Mouse (Mus musculus): ENCODE results near the gene Znrd1. TPM values are rescaled to one million over a fixed set of nuclear protein-coding genes. Genes with fewer than 3 reads are reported as not detected.
A peak's percentile ranks its signal among the peaks of the same experiment; 100 is the strongest.

Znrd1 gene
- polyA plus RNA-seq, 1 experiment: 79.6 TPM

DNA sequence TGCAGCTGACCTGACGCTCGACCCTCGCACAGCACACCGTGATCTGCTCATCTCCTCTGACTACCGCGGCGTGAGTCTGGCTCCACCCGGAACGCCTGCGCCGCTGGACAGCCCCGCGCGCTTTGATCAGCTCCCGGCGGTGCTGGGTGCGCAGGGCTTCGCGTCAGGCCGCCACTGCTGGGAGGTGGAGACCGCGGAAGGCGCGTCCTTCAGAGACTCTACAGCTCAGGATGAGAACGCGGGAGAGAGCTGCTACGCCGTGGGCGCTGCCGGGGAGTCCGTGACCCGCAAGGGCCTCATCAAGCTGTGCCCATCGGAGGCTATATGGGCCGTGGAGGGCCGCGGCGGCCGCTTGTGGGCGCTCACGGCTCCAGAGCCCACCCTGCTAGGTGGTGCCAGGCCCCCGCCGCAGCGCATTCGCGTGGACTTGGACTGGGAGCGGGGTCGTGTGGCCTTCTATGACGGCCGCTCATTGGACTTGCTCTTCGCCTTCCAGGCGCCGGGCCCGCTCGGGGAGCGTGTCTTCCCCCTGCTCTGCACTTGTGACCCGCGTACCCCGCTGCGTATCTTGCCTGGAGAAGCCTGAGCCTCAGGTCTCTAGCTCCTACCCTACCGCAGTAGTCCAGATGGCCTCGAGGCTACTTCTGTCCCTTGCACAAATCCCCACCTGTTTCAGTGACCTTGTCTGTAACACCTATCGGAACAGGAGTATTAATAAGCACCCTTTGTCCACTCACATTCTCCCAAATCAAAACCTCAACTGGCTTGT lies 11.1 kb downstream of the Znrd1 start:
- no peaks in the 10 kb centered on the region for H3K9me3 ChIP-seq (replicated peaks; ENCODE audit: control insufficient read depth, insufficient read depth, low read length, poor library complexity, severe bottlenecking)

DNA sequence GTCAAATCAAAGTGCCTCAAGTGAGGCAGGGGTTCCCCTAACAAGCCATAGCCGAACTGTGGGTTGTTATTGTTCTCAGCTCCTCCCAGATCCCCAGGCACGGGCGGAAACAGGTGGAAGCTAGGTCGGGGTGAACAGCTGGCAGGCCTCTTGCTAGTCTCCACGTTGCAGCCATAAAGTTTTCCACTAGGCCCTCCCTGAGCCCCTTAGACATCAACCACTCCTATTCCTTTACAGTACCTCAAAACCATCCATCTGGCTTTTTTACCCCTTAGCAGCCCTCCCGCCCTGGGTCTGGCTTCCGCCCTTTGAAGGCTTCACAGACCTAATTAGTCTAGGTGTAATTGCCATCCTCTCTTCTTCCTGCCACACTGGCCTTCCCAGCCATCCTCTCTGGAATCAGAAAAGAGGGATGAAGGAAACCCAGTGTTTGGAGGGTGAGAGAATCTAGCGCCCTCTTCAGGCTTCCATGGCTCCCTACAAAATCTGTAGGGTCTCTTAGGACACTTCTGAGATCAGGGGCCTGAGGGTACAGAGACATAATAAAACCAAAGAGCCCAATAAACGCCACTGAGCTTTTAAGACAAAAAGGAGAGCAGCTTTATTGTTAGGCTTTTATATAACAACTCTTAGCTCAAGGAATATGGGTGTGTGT lies 14.1 kb downstream of the Znrd1 start:
- Histone ChIP-seq H3K4me3 (ENCODE audit: low read depth, low read length) (no peak overlapping the region), H3K9me3 (replicated peaks; ENCODE audit: control insufficient read depth, insufficient read depth, low read length, poor library complexity, severe bottlenecking) (no peaks in the 10 kb centered on the region), H3K36me3 (ENCODE audit: control insufficient read depth, insufficient read depth, low read length, poor library complexity, severe bottlenecking) (peaks cover 6% of the 10 kb centered on the region), H3K27ac (ENCODE audit: insufficient read depth, low read length) (0 out of 2 replicates have a peak overlapping the region, but pooled peaks have one; percentile 5), H3K27me3 (ENCODE audit: control insufficient read depth, insufficient read depth, low read length, poor library complexity, severe bottlenecking) (no peaks in the 10 kb centered on the region), H3K4me1 (ENCODE audit: control insufficient read depth, insufficient read depth, low read length) (peaks cover 2% of the 10 kb centered on the region), H3K9ac (ENCODE audit: low read depth, poor library complexity, severe bottlenecking) (peak overlapping the region; percentile 60; the same call in 1 of the 2 replicates)
- TF ChIP-seq EP300 (IDR thresholded peaks at IDR 0.05; ENCODE audit: insufficient read depth, low read depth, low read length) (no peak), POLR2A (IDR thresholded peaks at IDR 0.05; ENCODE audit: insufficient read depth, low read length) (no peak), CTCF (IDR thresholded peaks at IDR 0.05; ENCODE audit: low read depth, low read length) (no peak)

More for the DNA sequence above, 11.1 kb downstream of the Znrd1 start:
- H3K9ac ChIP-seq (ENCODE audit: low read depth, poor library complexity, severe bottlenecking): peak overlapping the region; percentile 83
- peaks cover 2% of the 10 kb centered on the region for H3K4me1 ChIP-seq (ENCODE audit: control insufficient read depth, insufficient read depth, low read length)
- peak; percentile 19 for TF ChIP-seq CTCF (IDR thresholded peaks at IDR 0.05; ENCODE audit: low read depth, low read length)
- peak; percentile 6 for TF ChIP-seq POLR2A (IDR thresholded peaks at IDR 0.05; ENCODE audit: insufficient read depth, low read length)
- TF ChIP-seq EP300 (IDR thresholded peaks at IDR 0.05; ENCODE audit: insufficient read depth, low read depth, low read length): 0 out of 2 replicates have a peak, but pooled peaks have one; percentile 16
- H3K27ac ChIP-seq (ENCODE audit: insufficient read depth, low read length): peak overlapping the region; percentile 71; the same call in 1 of the 2 replicates
- H3K4me3 ChIP-seq (ENCODE audit: low read depth, low read length): peak overlapping the region; percentile 87
- peaks cover 12% of the 10 kb centered on the region for H3K36me3 ChIP-seq (ENCODE audit: control insufficient read depth, insufficient read depth, low read length, poor library complexity, severe bottlenecking)
- no peaks in the 10 kb centered on the region for H3K27me3 ChIP-seq (ENCODE audit: control insufficient read depth, insufficient read depth, low read length, poor library complexity, severe bottlenecking)

DNA sequence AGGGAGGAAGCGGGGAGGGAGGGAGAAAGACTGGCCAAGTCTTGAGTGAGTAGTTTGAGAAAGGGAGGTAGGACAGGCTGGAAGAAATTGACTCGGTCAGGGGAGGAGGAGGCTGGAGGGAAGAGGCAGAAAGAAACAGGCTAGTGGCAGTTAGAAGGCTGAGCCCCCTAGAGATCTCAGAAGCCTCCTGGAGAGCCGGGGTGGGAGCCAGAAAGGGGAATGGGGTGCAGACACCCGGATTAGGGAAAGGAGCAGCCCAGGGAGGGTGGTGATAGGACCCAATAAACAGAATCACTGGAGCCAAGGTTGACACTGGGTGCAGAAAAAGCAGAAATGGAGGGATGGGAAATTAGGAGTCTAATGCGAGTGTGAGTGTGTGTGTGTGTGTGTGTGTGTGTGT lies 14.7 kb downstream of the Znrd1 start:
- TF ChIP-seq CTCF (IDR thresholded peaks at IDR 0.05; ENCODE audit: low read depth, low read length) (no peak), EP300 (IDR thresholded peaks at IDR 0.05; ENCODE audit: insufficient read depth, low read depth, low read length) (no peak), POLR2A (IDR thresholded peaks at IDR 0.05; ENCODE audit: insufficient read depth, low read length) (no peak)
- H3K27ac ChIP-seq (ENCODE audit: insufficient read depth, low read length): no peak overlapping the region
- H3K9me3 ChIP-seq (replicated peaks; ENCODE audit: control insufficient read depth, insufficient read depth, low read length, poor library complexity, severe bottlenecking): no peaks in the 10 kb centered on the region
- H3K36me3 ChIP-seq (ENCODE audit: control insufficient read depth, insufficient read depth, low read length, poor library complexity, severe bottlenecking): peaks cover under 1% of the 10 kb centered on the region; the same call in 1 of the 2 replicates
- H3K27me3 ChIP-seq (ENCODE audit: control insufficient read depth, insufficient read depth, low read length, poor library complexity, severe bottlenecking): no peaks in the 10 kb centered on the region
- H3K9ac ChIP-seq (ENCODE audit: low read depth, poor library complexity, severe bottlenecking): peak overlapping the region; percentile 60
- peaks cover 2% of the 10 kb centered on the region for H3K4me1 ChIP-seq (ENCODE audit: control insufficient read depth, insufficient read depth, low read length)
- no peak overlapping the region; the same call in 1 of the 2 replicates for H3K4me3 ChIP-seq (ENCODE audit: low read depth, low read length)

DNA sequence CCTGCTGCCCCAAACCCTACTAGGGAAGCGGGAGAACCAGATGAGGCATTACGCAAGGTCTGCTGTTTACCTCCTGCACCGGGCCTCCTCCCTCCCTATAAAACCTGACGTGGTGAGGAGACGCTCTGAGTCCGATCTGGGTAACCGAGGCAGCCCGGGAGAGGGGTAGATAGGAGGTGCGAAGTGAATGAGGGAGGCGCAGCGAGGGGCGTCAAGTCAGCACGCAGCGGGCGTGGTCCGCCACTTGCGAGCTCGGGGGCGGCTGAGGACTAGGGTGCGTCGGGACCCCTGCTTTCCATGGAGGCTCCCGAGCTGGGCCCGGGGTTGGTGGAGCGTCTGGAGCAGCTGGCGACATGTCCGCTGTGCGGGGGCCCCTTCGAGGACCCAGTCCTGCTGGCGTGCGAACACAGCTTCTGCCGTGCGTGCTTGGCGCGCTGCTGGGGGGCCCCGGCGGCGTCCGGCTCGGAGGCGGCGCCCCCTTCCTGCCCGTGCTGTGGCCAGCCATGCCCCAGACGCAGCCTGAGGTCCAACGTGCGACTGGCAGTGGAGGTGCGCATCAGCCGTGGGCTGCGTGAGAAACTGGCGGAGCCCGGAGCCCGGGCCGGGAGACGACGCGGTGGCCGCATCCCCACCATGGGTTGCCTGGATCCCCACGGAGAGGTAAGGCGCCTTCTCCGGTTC lies 15.4 kb downstream of the Znrd1 start, which contains the start of gene Rnf39:
Gene Rnf39 (plus strand): TSS at position 128 of the 681 bp plus-strand sequence.
- TF ChIP-seq CTCF (IDR thresholded peaks at IDR 0.05; ENCODE audit: low read depth, low read length): no peak
- no peak for TF ChIP-seq POLR2A (IDR thresholded peaks at IDR 0.05; ENCODE audit: insufficient read depth, low read length)
- TF ChIP-seq EP300 (IDR thresholded peaks at IDR 0.05; ENCODE audit: insufficient read depth, low read depth, low read length): no peak
- H3K9ac ChIP-seq (ENCODE audit: low read depth, poor library complexity, severe bottlenecking): peak within 1 kb of the TSS; percentile 60
- H3K36me3 ChIP-seq (ENCODE audit: control insufficient read depth, insufficient read depth, low read length, poor library complexity, severe bottlenecking): no peaks in the 10 kb centered on the region
- H3K4me3 ChIP-seq (ENCODE audit: low read depth, low read length): peak within 1 kb of the TSS; percentile 45
- H3K27ac ChIP-seq (ENCODE audit: insufficient read depth, low read length): no peak within 1 kb of the TSS
- H3K4me1 ChIP-seq (ENCODE audit: control insufficient read depth, insufficient read depth, low read length): peaks cover 2% of the 10 kb centered on the region
- no peaks in the 10 kb centered on the region for H3K9me3 ChIP-seq (replicated peaks; ENCODE audit: control insufficient read depth, insufficient read depth, low read length, poor library complexity, severe bottlenecking)
- H3K27me3 ChIP-seq (ENCODE audit: control insufficient read depth, insufficient read depth, low read length, poor library complexity, severe bottlenecking): no peaks in the 10 kb centered on the region

DNA sequence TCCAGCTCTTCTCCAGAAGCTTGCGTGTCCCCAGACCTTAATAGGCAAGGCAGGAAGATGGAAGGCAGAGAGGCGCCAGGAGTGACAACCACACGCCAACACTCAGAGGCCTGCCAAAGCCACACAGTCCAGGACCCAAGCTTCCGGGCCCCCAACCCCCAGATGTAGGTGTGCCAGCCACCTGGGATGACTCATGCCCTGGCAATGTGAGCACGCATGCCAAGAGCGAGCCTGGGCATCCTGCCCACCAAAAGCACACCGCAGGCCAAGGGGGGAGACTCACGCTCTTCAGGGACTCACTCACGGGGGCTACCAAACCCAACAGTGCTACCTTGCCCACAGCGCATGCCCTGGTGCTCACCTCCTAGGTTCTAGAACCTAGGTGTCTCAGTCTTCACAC lies 16.0 kb downstream of the Znrd1 start:
- no peaks in the 10 kb centered on the region for H3K9me3 ChIP-seq (replicated peaks; ENCODE audit: control insufficient read depth, insufficient read depth, low read length, poor library complexity, severe bottlenecking)
- peak overlapping the region; percentile 60; the same call in 1 of the 2 replicates for H3K9ac ChIP-seq (ENCODE audit: low read depth, poor library complexity, severe bottlenecking)
- H3K4me3 ChIP-seq (ENCODE audit: low read depth, low read length): peak overlapping the region; percentile 45
- TF ChIP-seq POLR2A (IDR thresholded peaks at IDR 0.05; ENCODE audit: insufficient read depth, low read length) (no peak), EP300 (IDR thresholded peaks at IDR 0.05; ENCODE audit: insufficient read depth, low read depth, low read length) (no peak), CTCF (IDR thresholded peaks at IDR 0.05; ENCODE audit: low read depth, low read length) (no peak)
- H3K27me3 ChIP-seq (ENCODE audit: control insufficient read depth, insufficient read depth, low read length, poor library complexity, severe bottlenecking): no peaks in the 10 kb centered on the region
- H3K36me3 ChIP-seq (ENCODE audit: control insufficient read depth, insufficient read depth, low read length, poor library complexity, severe bottlenecking): no peaks in the 10 kb centered on the region
- no peak overlapping the region for H3K27ac ChIP-seq (ENCODE audit: insufficient read depth, low read length)
- peaks cover 2% of the 10 kb centered on the region for H3K4me1 ChIP-seq (ENCODE audit: control insufficient read depth, insufficient read depth, low read length)
